Mouse (Mus musculus) layer of hippocampus, adult 2 months (tissue): ENCODE data around the gene Vstm4. TPM values are rescaled to one million over a fixed set of nuclear protein-coding genes. Genes with fewer than 3 reads are reported as not detected.
A peak's percentile ranks its signal among the peaks of the same experiment; 100 is the strongest.

Experiments used
- DNase-seq, 2 experiments: peaks; one replicate each; pipeline ENCODE4 v3.0.0; 2022; ENCODE audit warnings: low spot score in 2 of 2
- H3K27ac ChIP-seq: fragments of 200-600 bp; 2 replicates; pipeline ENCODE4 v1.8.1; 2022
- H3K4me3 ChIP-seq: fragments of 200-600 bp; 2 replicates; pipeline ENCODE4 v1.8.1; 2022; ENCODE audit warnings: mild to moderate bottlenecking
- CTCF ChIP-seq: fragments of 200-600 bp; conservative IDR thresholded peaks from 2 replicates; pipeline ENCODE4 v1.8.1; 2022; ENCODE audit warnings: antibody characterized with exemption, mild to moderate bottlenecking, moderate library complexity
- total RNA-seq, 2 experiments: library from RNA; stranded (reverse); gene quantifications; 2 replicates each; pipeline ENCODE4 v1.2.3; 2021

Vstm4 gene
- total RNA-seq, 2 experiments from 2014 or later, result 3.3 to 3.6 TPM

DNA sequence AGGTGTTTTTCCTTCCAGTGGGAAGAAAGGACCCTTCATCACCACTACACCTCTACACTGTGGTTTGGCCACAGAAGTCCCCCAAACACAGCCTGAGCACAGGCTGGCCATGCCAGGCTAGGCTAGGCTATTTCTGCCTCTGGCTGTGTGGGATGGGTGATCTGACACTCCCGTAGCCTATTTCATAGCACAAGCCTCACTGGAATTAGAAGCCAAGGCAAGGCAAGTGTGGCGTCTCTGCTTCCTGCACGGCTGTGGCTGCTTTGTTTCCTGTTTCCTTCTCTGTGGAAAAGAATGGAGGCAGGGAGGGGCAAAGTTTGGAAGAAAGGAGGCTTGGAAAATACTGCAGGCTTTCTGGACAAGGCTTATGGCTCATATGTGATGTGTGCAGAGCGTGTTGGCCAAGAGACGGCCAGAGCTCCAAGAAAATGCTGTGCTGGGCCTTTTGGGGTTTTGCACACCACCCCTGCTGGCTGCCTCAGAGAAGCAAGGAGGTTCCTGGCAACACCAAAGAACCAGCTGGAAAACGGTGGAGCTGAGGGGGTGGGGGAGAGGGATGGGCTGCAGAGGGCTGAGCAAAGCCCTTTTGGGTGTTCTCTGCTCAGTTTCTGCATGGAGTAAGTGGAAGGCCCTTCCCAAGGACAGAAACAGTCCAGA lies 28.4 kb upstream of the Vstm4 start:
- Histone ChIP-seq H3K4me3 (no peak overlapping the region), H3K27ac (peak overlapping the region; percentile 28; the same call in 1 of the 2 replicates)
- no peak; the same call in 1 of the 2 replicates for TF ChIP-seq CTCF
- peak; percentile 17 to 21 for DNase-seq

DNA sequence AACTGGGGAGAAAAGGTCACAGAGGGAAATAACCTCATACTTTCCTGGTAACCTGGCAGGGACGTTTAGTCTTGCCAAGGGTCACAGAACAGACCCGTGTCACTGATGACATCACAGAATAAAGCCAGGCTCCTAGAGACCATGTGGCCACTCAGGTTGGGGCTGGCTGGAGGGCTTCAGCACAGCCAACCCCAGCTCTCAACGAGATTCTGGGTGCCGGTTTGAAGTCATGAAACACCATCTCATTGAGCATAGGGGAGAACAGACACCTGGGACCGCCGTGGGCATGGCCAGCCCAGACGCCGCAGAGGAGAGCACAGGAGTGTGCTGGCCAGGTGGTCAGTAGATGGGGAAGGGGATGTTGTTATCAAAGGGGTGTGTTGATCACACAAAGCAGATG lies 22.7 kb upstream of the Vstm4 start, which contains the start of gene Fam170b:
Gene Fam170b (plus strand): TSS at position 116 of the 400 bp plus-strand sequence.
- no peak for DNase-seq

DNA sequence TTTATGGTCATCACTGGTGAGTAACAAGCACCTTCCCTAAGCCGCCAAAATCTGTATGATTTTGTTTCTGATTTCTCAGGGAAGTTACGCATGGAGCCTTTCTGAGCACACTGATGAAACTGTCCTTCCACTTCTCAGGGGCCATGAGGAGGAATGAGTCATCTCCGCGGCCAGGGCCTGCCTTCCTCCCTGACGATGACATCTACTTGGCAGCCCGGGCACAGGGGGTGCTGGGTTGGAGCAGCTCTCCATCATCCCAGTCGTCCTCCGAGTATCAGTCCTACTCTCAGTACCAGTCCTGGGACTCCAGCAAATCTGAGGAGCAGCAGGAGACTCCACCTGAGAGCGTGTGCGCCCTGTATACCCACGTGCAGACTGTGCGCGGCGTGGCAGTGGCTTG lies 21.4 kb upstream of the Vstm4 start:
- DNase-seq, result no peak
- Histone ChIP-seq H3K4me3 (no peak overlapping the region), H3K27ac (no peak overlapping the region)
- no peak for TF ChIP-seq CTCF

More for the DNA sequence above, 22.7 kb upstream of the Vstm4 start, which contains the start of gene Fam170b:
- Histone ChIP-seq H3K4me3 (no peak within 1 kb of the TSS), H3K27ac (no peak within 1 kb of the TSS)
- no peak for TF ChIP-seq CTCF

DNA sequence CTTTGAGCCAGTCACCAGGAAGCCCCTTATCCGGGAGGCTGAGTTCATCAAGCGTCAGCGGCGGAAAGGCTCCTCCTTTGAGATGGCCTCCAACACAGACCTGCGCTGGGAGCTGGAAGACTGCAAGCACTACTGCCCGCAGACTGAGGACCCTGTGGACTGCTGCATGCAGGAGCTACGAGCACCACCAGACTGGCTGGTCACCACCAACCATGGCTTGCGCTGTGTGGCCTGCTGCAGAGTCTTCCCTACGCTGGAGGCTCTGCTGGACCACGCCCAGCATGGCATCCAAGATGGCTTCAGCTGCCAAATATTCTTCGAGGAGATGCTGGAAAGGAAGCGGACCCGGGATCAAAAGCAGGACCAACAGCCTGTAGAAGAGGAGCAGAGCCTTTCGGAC lies 21.0 kb upstream of the Vstm4 start:
- Histone ChIP-seq H3K27ac (no peak overlapping the region), H3K4me3 (no peak overlapping the region)
- TF ChIP-seq CTCF, result no peak
- no peak for DNase-seq

DNA sequence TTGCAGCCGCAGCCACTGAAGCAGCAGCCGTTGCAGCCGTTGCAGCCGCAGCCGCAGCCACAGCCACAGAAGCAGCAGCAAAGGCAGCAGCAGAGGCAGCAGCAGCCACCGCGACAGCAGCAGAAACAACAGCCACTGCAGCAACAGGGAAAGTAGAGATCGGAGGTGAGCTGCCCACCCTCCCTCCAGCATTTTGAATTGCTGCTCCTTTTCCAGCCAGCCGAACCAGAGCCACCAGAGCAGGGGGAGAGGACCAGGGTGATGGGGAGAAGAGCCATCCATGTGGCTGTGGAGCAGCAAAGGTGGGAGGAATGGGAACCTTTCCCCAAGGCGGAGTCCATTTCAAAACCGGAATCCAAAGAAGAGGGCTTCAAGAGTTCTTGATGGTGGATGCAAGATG lies 20.4 kb upstream of the Vstm4 start:
- H3K27ac ChIP-seq, result no peak overlapping the region
- no peak overlapping the region for H3K4me3 ChIP-seq
- no peak for TF ChIP-seq CTCF
- no peak for DNase-seq

DNA sequence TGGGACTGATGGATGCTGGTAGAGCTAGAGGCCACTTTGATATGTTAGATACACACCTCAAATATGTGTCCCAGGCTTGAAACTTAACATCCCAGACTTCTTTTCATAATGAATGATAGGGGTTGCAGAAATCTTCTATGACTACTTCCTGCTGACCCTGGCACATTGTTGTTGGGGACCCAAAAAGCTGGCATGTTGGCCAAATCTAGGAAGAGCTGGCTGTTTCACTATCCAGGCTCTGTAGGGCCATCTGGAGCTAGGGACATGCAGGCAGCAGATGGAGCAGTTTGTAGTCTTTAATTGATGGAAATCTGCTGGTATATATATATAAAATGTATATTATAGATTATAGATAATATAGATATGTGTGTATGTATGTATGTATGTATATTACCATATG lies 14.5 kb upstream of the Vstm4 start:
- Histone ChIP-seq H3K27ac (no peak overlapping the region), H3K4me3 (no peak overlapping the region)
- TF ChIP-seq CTCF, result no peak
- DNase-seq, result no peak

DNA sequence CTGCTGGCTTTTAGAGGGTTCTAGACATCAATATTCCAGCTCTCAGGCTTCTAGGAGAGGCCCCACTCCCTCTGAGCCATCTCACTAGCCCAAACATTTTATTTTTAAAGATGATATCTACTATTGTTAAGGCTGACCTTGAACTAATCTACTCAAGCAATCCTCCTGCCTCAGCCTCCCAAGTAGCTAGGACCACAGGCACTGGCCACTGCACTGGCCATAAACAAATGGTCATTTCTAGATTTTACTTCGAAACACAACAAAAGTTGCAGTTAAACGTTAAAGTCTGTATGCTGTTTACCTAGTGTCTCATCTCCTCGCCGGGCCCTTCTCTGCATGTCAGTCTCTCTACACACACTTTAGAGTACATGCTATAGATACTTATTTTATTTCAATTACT lies 2.5 kb upstream of the Vstm4 start:
- no peak for DNase-seq
- H3K27ac ChIP-seq, result no peak overlapping the region
- H3K4me3 ChIP-seq, result no peak overlapping the region
- TF ChIP-seq CTCF, result no peak

DNA sequence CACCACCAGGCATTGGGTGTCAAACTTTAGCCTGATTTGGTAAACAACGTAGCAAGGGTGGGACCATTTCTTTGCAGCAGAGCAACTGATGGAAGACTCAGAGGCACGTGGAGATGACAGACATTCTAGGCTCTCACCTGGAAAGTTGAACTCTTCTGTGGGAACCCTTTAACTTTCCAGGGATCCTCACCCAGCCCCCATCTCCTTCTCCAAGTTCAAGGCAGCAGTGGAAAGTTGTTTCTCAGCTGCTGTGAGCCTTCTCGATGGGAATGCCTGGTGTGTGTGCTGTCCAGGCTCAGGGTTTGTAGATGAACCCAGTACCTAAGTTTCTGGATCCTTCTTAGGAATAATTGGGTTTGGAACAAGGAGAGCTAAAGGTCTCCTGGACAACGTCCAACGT lies 310 bp upstream of the Vstm4 start:
- TF ChIP-seq CTCF, result no peak
- no peak for DNase-seq
- Histone ChIP-seq H3K4me3 (peak overlapping the region; percentile 57; the same call in 1 of the 2 replicates), H3K27ac (no peak overlapping the region)

DNA sequence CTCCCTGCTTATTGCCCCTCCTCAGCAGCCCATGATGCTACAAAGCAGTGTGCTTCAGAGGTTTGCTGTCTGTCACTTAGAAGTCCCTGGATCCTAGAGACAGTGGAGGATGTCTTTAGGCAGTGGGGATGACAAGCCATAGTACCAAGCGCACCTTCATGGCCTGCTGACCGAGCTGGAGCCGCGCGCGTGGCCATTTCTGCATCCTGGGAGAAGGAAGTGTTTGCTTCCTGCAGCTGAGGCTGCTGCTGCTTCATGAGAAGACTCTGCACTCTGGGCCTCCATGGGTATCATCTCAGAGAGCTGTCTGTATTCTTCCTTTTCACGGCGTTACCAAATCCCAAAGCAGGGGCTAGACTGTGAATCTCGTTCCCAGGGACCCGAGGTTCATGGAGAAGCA lies 1.8 kb downstream of the Vstm4 start:
- no peak overlapping the region for H3K4me3 ChIP-seq
- TF ChIP-seq CTCF, result no peak

DNA sequence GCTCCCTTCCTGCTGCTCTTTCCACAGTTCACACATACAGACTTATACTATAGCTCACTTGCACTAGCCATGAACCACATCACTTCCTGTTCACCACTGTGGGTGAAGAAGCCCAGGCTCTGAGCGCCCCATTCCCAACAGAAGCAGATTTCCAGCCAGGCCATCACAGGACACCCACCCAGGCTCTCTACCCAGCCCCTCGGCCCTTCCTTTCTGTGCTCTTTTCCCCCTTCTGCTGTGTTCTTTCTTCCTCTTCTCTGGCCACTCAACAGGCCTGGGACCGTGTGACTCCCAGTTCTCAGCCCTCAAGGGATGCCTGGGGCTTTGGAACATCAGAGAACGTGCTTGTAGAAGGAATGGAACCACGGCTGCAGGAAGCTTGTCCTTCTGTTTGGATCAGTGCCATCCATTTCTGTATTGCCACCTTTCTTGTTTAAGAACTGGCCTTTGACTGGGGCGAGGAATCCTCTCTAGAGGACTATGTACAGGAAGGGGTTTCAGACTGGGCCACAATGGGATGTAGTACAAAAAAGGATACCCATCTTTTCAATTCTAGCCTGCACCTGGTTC lies 2.5 kb downstream of the Vstm4 start:
- Histone ChIP-seq H3K4me3 (no peak overlapping the region), H3K27ac (no peak overlapping the region)
- DNase-seq, result no peak
- no peak for TF ChIP-seq CTCF

More for the DNA sequence above, 1.8 kb downstream of the Vstm4 start:
- H3K27ac ChIP-seq, result no peak overlapping the region
- DNase-seq, result no peak

DNA sequence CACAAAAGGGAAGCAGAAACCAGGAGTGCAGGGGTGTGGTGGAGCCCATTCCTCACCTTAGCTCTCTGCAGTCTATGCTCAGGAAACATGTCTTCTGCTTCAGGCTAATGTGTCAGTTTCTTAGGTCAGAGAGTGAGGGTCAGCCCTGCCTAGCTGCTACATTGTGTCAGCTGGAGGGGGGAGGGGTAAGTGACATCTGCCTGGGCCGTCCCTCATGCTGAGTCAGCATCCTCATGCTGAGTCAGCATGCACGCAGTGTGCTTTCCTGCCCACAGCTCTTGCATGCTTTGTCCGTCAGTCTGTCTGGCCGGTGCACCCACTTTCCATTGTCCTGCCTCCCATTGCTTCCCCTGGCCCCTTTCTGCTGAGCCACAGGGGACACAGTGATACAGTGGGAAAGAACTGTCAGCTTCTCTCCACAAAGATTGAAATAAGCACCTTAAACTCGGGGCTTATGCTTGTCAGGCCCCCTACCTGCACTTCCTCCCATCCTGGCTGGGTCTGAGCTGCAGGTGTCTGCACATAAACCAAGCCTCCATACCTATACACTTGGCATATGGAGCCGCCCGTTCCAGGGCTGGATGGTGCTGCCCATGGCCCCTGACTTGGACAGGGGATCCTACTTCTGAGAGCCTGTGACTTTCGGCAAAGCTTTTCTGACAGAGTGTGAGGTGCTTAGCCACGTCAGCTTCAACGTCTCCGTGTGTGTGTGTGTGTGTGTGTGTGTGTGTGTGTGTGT lies 3.4 kb downstream of the Vstm4 start:
- Histone ChIP-seq H3K4me3 (no peak overlapping the region), H3K27ac (no peak overlapping the region)
- TF ChIP-seq CTCF, result no peak
- DNase-seq, result no peak

DNA sequence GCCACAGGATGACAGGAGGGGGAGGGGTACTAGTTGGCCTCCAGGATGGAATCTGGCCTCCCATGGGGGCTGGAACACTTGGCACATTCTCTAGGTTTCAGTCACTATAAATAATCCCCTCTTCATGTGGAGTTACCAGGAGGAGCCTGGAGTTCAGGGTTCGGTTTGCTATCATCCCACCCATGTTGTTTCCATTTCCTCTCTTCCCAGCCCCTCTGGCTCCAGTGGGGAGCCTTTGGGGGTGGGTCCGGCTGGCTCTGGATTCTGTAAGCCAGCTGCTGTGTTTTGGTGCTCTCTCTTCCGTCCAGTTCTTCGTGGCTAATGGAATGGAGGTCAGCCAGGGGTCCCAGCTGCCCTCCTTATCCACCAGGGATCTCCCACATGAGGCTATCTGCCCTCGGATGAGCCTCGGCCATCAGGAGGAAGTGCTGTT lies 4.6 kb downstream of the Vstm4 start:
- H3K27ac ChIP-seq, result no peak overlapping the region; the same call in 1 of the 2 replicates
- H3K4me3 ChIP-seq, result no peak overlapping the region
- DNase-seq, result no peak
- TF ChIP-seq CTCF, result no peak

DNA sequence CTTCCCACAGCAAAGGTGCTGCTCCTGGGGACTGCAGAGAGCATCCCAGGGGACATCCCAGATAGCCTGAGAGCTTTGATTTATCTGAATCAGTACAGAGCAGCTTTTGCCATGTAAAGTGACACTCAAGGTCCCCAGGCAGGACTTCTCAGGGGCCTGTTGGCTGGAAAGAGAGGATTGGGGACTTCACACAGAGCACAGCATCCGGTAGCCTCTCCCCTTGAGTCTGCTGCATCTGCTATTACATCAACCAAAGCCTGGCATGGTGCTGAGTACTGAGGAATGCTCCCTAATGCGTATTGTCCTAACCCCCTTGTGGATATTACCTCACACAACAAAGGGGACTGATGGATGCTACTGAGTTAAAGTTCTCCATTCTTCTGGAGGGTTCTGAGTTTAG lies 5.1 kb downstream of the Vstm4 start:
- no peak for TF ChIP-seq CTCF
- H3K27ac ChIP-seq, result no peak overlapping the region; the same call in 1 of the 2 replicates
- H3K4me3 ChIP-seq, result no peak overlapping the region
- DNase-seq, result no peak
